Mouse (Mus musculus) liver, embryonic 13.5 days (tissue): ENCODE data around the gene Plagl2. TPM values are rescaled to one million over a fixed set of nuclear protein-coding genes. Genes with fewer than 3 reads are reported as not detected.

Source experiments
- ATAC-seq: fragments of 200-750 bp; cut with Nextera tagmentation; 2 replicates; pipeline ENCODE4 v1.8.0; 2017; ENCODE audit warnings: low read depth, mild to moderate bottlenecking, moderate number of reproducible peaks, moderate library complexity
- DNase-seq: peaks from one replicate; pipeline ENCODE4 v3.0.0; 2022
- H3K27ac ChIP-seq: fragments of 300-500 bp; sonication (generic); 2 replicates; pipeline ENCODE4 v1.5.1; 2015; ENCODE audit warnings: moderate library complexity, mild to moderate bottlenecking, inconsistent platforms
- H3K27me3 ChIP-seq: fragments of 300-500 bp; sonication (generic); 2 replicates; pipeline ENCODE4 v1.6.1; 2015; ENCODE audit warnings: mild to moderate bottlenecking, inconsistent platforms
- H3K36me3 ChIP-seq: fragments of 300-500 bp; sonication (generic); 2 replicates; pipeline ENCODE4 v1.6.1; 2015; ENCODE audit warnings: mild to moderate bottlenecking, inconsistent platforms
- H3K4me1 ChIP-seq: fragments of 300-500 bp; sonication (generic); replicated peaks from 2 replicates; pipeline ENCODE4 v1.6.1; 2015; ENCODE audit warnings: inconsistent platforms
- H3K4me2 ChIP-seq: fragments of 300-500 bp; sonication (generic); 2 replicates; pipeline ENCODE4 v1.6.1; 2015; ENCODE audit warnings: inconsistent platforms, mild to moderate bottlenecking, moderate library complexity
- H3K4me3 ChIP-seq: fragments of 300-500 bp; sonication (generic); replicated peaks from 2 replicates; pipeline ENCODE4 v1.5.1; 2015; ENCODE audit warnings: mild to moderate bottlenecking, inconsistent platforms
- H3K9ac ChIP-seq: fragments of 300-500 bp; sonication (generic); 2 replicates; pipeline ENCODE4 v1.6.1; 2015; ENCODE audit warnings: mild to moderate bottlenecking, inconsistent platforms
- H3K9me3 ChIP-seq: fragments of 300-500 bp; sonication (generic); replicated peaks from 2 replicates; pipeline ENCODE4 v1.6.1; 2016; ENCODE audit warnings: inconsistent platforms
- WGBS: fragments of 180-500 bp; shearing (Covaris S2); methylation state at CpG from one replicate; pipeline ENCODE4 v1.1.7; 2015; ENCODE audit not compliant: insufficient replicate concordance; 5-methylcytosine and 5-hydroxymethylcytosine counted together
- polyA plus RNA-seq: library from polyadenylated mRNA; unstranded; fragments of >200 nt; fragmentation: Nextera tagmentation; extraction: Ambion mirVana; gene quantifications from 2 replicates; pipeline ENCODE4 v1.2.1, GENCODE M21; 2015

Gene Plagl2
- polyA plus RNA-seq, 1 experiment from 2014 or later: 13.6 TPM

DNA sequence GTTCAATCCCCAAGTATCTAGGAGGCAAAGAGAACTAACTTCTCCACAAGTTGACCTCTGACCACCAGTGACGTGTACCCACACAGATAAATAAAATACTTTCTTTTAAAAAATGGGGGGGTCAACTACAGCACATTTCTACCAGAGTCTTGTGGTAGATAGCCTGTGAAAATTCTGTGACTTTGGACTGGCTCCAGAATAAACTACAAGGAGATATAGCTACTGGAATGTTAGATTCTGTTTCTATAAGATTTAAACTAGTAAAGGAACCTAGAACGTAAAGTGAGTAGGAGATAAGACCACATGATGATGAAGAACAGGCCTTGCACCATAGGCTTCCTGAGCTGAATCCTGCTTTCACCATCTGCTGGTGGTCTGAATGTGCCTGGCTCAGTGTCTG is 53.4 kb downstream of the Plagl2 start:
- no peak for DNase-seq
- 74% methylated on average over 2 of the region's 2 CpGs for WGBS
- Histone ChIP-seq H3K27me3 (no peaks in the 10 kb centered on the region), H3K4me1 (peaks cover 6% of the 10 kb centered on the region; the same call in 1 of the 2 replicates), H3K4me3 (no peak overlapping the region), H3K4me2 (no peak overlapping the region), H3K9ac (no peak overlapping the region), H3K36me3 (peaks cover 98% of the 10 kb centered on the region), H3K27ac (no peak overlapping the region), H3K9me3 (no peaks in the 10 kb centered on the region)
- ATAC-seq: no peak

DNA sequence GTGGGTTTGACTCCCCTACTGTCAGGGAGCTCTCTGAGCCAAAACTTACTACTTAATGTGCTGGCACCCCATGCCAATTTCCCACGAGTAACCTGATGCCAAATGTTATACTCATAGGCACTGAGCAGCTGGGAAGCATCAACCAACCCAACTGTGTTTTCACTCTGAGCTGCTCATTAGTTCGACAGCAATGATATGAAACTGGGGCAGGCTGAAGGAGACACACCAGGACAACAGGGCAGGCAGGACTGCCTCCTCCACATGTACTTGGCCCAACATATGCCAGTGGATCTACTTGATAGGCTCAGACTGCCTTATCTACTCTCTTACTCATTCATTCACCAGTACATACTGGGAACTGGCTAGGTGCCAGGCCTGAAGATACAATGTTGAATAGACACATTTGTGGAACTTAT is 55.0 kb downstream of the Plagl2 start:
- ATAC-seq: peak; percentile 60; the same call in 1 of the 2 replicates
- Histone ChIP-seq H3K4me2 (no peak overlapping the region), H3K27ac (no peak overlapping the region), H3K9ac (no peak overlapping the region), H3K27me3 (no peaks in the 10 kb centered on the region), H3K9me3 (no peaks in the 10 kb centered on the region), H3K36me3 (peaks cover 98% of the 10 kb centered on the region), H3K4me3 (no peak overlapping the region), H3K4me1 (peaks cover 6% of the 10 kb centered on the region; the same call in 1 of the 2 replicates)
- no peak for DNase-seq
- WGBS: 64% methylated on average over 2 of the region's 2 CpGs

DNA sequence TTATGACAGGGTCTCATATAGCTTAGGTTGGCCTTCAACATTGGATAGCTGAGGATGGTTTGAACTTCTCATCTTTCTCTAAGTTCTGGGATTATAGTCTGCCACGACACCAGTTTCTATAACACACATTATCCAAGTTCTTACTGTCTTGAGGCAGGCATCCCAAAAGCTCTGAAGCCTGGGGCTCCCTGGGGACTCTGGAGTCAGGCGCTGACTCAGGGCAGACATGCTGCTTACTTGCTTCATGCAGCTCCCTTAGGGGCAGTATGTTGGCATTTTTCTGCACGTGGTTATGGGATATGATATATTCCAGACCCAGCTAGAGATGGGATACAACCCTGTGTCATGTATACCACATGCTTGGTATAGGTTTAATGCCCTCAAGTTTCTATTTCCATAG is 61.3 kb downstream of the Plagl2 start:
- Histone ChIP-seq H3K27ac (no peak overlapping the region), H3K4me3 (no peak overlapping the region), H3K27me3 (no peaks in the 10 kb centered on the region), H3K36me3 (peaks cover 62% of the 10 kb centered on the region), H3K4me1 (peaks cover 18% of the 10 kb centered on the region; the same call in 1 of the 2 replicates), H3K9ac (no peak overlapping the region), H3K9me3 (no peaks in the 10 kb centered on the region), H3K4me2 (no peak overlapping the region)
- 89% methylated on average over 3 of the region's 3 CpGs for WGBS
- ATAC-seq (no peak), DNase-seq (no peak)

DNA sequence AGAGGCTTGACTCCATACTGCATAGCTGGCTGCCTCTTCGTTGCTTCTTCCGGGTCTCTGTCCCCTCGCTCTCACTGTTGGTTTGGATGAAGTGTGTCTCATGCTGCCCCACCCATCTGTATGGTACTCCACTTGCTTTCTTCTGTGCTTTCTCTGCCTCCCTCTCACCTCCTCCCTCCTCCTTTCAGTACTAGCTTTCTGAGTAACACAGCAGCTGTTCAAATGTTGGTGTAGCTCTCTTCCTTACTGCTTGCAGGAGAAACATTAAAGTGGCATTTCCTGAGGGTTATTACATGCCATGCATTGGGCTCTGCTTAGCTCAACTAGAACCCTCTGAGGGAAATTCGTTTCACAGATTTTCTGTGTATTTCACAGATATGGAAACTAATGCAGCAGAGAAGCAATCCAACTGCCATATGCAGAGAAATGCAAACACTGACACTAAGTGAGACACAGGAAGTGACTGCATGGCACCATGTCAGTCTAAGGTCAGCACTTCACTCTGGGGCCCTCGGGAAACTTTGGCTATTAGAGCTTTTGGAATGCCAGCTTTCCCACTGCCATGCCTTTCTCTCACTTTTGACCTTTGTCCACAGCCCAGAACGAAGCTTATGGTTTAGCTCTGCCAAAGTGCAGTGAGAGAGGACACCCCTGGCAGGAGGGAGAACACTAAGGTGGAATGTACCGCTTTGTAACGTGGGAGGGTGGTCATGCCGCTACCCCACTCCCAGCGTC is 61.9 kb downstream of the Plagl2 start:
- no peaks in the 10 kb centered on the region for H3K9me3 ChIP-seq
- H3K9ac ChIP-seq: no peak overlapping the region
- DNase-seq: no peak
- no peak overlapping the region for H3K27ac ChIP-seq
- 83% methylated on average over 10 of the region's 10 CpGs for WGBS
- H3K4me1 ChIP-seq: peaks cover 21% of the 10 kb centered on the region; the same call in 1 of the 2 replicates
- no peaks in the 10 kb centered on the region for H3K27me3 ChIP-seq
- H3K4me2 ChIP-seq: no peak overlapping the region
- no peak overlapping the region for H3K4me3 ChIP-seq
- peaks cover 55% of the 10 kb centered on the region for H3K36me3 ChIP-seq
- no peak for ATAC-seq

Other genes with a start within 250 kb of the Plagl2 start
- gene Pdrg1, start 226.0 kb downstream of the Plagl2 start, polyA plus RNA-seq: 48.9 and 49.2 TPM in 2 replicates
- gene Xkr7, start 209.6 kb downstream of the Plagl2 start, polyA plus RNA-seq: not detected in 2 replicates
- gene Ccm2l, start 175.5 kb downstream of the Plagl2 start, polyA plus RNA-seq: 0.83 and 0.92 TPM in 2 replicates
- 7.5 and 7.8 TPM in 2 replicates for gene Hck, start 133.0 kb downstream of the Plagl2 start, polyA plus RNA-seq
- gene Tm9sf4, start 80.1 kb downstream of the Plagl2 start, polyA plus RNA-seq: 29.3 and 35.6 TPM in 2 replicates
- 3.0 and 3.1 TPM in 2 replicates for gene Tspyl3, start 16.0 kb downstream of the Plagl2 start, polyA plus RNA-seq
- 3.3 and 3.5 TPM in 2 replicates for gene Pofut1, start 107 bp upstream of the Plagl2 start, polyA plus RNA-seq
- 1.8 and 2.2 TPM in 2 replicates for gene Kif3b, start 50.0 kb upstream of the Plagl2 start, polyA plus RNA-seq
- gene Asxl1, start 104.4 kb upstream of the Plagl2 start, polyA plus RNA-seq: 5.6 and 5.9 TPM in 2 replicates